Mouse (Mus musculus) heart, embryonic 12.5 days (tissue): Measurements from ENCODE around the gene Toe1. TPM values are rescaled to one million over a fixed set of nuclear protein-coding genes. Genes with fewer than 3 reads are reported as not detected.

Experiments used
- ATAC-seq: fragments of 200-750 bp; cut with Nextera tagmentation; 2 replicates; pipeline ENCODE4 v1.8.0; 2017; ENCODE audit warnings: moderate TSS enrichment, moderate library complexity; ENCODE audit not compliant: insufficient number of reproducible peaks, low FRiP score
- H3K27ac ChIP-seq: fragments of 300-500 bp; sonication (generic); 2 replicates; pipeline ENCODE4 v1.5.1; 2016; ENCODE audit warnings: mild to moderate bottlenecking, moderate library complexity; ENCODE audit not compliant: poor library complexity, severe bottlenecking
- H3K27me3 ChIP-seq: fragments of 300-500 bp; sonication (generic); replicated peaks from 2 replicates; pipeline ENCODE4 v1.6.1; 2016; ENCODE audit warnings: mild to moderate bottlenecking, moderate library complexity
- H3K36me3 ChIP-seq: fragments of 300-500 bp; sonication (generic); 2 replicates; pipeline ENCODE4 v1.6.1; 2016; ENCODE audit warnings: mild to moderate bottlenecking, moderate library complexity
- H3K4me1 ChIP-seq: fragments of 300-500 bp; sonication (generic); replicated peaks from 2 replicates; pipeline ENCODE4 v1.6.1; 2016; ENCODE audit warnings: mild to moderate bottlenecking
- H3K4me2 ChIP-seq: fragments of 300-500 bp; sonication (generic); 2 replicates; pipeline ENCODE4 v1.6.1; 2016; ENCODE audit warnings: mild to moderate bottlenecking, moderate library complexity
- H3K4me3 ChIP-seq: fragments of 300-500 bp; sonication (generic); 2 replicates; pipeline ENCODE4 v1.5.1; 2016; ENCODE audit warnings: mild to moderate bottlenecking
- H3K9ac ChIP-seq: fragments of 300-500 bp; sonication (generic); 2 replicates; pipeline ENCODE4 v1.6.1; 2016; ENCODE audit warnings: mild to moderate bottlenecking, moderate library complexity
- H3K9me3 ChIP-seq: fragments of 300-500 bp; sonication (generic); replicated peaks from 2 replicates; pipeline ENCODE4 v1.6.1; 2016; ENCODE audit warnings: mild to moderate bottlenecking, moderate library complexity
- WGBS: fragments of 180-500 bp; shearing (Covaris S2); methylation state at CpG from one replicate; pipeline ENCODE4 v1.1.7; 2016; 5-methylcytosine and 5-hydroxymethylcytosine counted together
- polyA plus RNA-seq: library from polyadenylated mRNA; unstranded; fragments of >200 nt; fragmentation: Nextera tagmentation; extraction: Ambion mirVana; gene quantifications from 2 replicates; pipeline ENCODE4 v1.2.1, GENCODE M21; 2016

The Toe1 gene
- polyA plus RNA-seq, 1 experiment from 2014 or later, result 19.1 TPM

DNA sequence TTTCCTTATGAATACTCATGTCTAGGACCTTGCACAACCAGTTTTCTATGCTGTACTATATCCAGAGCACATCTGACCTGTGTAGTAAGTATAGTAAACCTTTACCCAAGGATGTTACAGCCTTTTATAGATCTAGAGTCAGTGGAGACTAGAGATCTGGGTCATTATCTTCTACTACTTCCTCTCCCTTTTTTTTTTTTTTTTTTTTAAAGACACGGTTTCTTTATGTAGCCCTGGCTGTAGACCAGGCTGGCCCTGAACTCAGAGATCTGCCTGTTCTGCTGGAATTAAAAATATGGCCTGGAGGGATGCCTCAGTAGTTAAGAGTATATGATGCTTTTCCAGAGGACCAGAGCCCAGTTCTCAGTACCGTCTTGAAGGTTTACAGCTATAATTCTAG lies 45.5 kb downstream of the Toe1 start:
- WGBS, result 73% methylated on average over 2 of the region's 2 CpGs
- Histone ChIP-seq H3K4me1 (no peaks in the 10 kb centered on the region), H3K9ac (no peak overlapping the region), H3K4me3 (no peak overlapping the region), H3K4me2 (no peak overlapping the region), H3K9me3 (no peaks in the 10 kb centered on the region), H3K27me3 (no peaks in the 10 kb centered on the region), H3K36me3 (no peaks in the 10 kb centered on the region), H3K27ac (no peak overlapping the region)
- ATAC-seq, result no peak

DNA sequence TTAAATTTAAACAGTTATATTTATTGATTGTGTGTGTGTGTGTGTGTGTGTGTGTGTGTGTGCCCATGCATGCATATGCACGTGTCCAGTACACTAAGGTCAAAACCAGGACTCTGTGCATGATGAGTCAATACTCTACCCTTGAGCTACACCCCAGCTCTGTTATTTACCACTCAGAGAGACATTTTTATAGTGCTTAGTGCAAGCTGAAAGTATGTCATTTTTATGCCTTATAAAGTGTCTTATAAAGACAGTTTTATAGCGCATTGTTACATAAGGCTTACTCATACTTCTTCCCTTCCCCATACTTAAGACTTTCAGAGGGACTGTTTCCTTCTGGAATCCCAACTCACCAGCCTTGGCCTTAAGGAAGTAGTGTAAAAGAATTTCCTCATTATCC lies 57.7 kb downstream of the Toe1 start:
- H3K9me3 ChIP-seq, result no peaks in the 10 kb centered on the region
- H3K9ac ChIP-seq, result no peak overlapping the region
- WGBS, result 80% methylated on average over 2 of the region's 2 CpGs
- no peak overlapping the region for H3K27ac ChIP-seq
- no peak overlapping the region for H3K4me3 ChIP-seq
- no peak overlapping the region for H3K4me2 ChIP-seq
- no peak for ATAC-seq
- no peaks in the 10 kb centered on the region for H3K27me3 ChIP-seq
- H3K4me1 ChIP-seq, result no peaks in the 10 kb centered on the region
- no peaks in the 10 kb centered on the region for H3K36me3 ChIP-seq

Other genes starting within 250 kb of the Toe1 start
- gene Gpbp1l1, start 250.0 kb downstream of the Toe1 start, polyA plus RNA-seq, result 31.2 and 32.9 TPM in 2 replicates
- gene Ccdc17, start 211.0 kb downstream of the Toe1 start, polyA plus RNA-seq, result 3.1 and 3.4 TPM in 2 replicates
- gene Nasp, start 179.7 kb downstream of the Toe1 start, polyA plus RNA-seq, result 116 and 121 TPM in 2 replicates
- 550 and 559 TPM in 2 replicates for gene Akr1a1, start 156.0 kb downstream of the Toe1 start, polyA plus RNA-seq
- gene Prdx1, start 122.1 kb downstream of the Toe1 start, polyA plus RNA-seq, result 963 and 983 TPM in 2 replicates
- 31.8 and 34.5 TPM in 2 replicates for gene Mmachc, start 99.2 kb downstream of the Toe1 start, polyA plus RNA-seq
- gene Ccdc163, start 99.1 kb downstream of the Toe1 start, polyA plus RNA-seq, result 15.9 and 17.5 TPM in 2 replicates
- 2.9 and 3.1 TPM in 2 replicates for gene Tesk2, start 86.7 kb downstream of the Toe1 start, polyA plus RNA-seq
- gene Mutyh, start 83 bp upstream of the Toe1 start, polyA plus RNA-seq, result 10.7 and 11.6 TPM in 2 replicates
- gene Hpdl, start 14.1 kb upstream of the Toe1 start, polyA plus RNA-seq, result 0.66 and 0.74 TPM in 2 replicates
- gene Zswim5, start 69.7 kb upstream of the Toe1 start, polyA plus RNA-seq, result 0.50 and 0.79 TPM in 2 replicates
- gene Urod, start 186.8 kb upstream of the Toe1 start, polyA plus RNA-seq, result 90.9 and 92.2 TPM in 2 replicates
- 6.8 and 8.0 TPM in 2 replicates for gene Hectd3, start 187.7 kb upstream of the Toe1 start, polyA plus RNA-seq
- gene Eif2b3, start 211.8 kb upstream of the Toe1 start, polyA plus RNA-seq, result 25.2 and 29.2 TPM in 2 replicates